Mouse (Mus musculus) inflammation-experienced regulatory T-cells, adult 6 months (primary cell): ENCODE results near the gene Cd19. TPM values are rescaled to one million over a fixed set of nuclear protein-coding genes. Genes with fewer than 3 reads are reported as not detected.
"Not testable (repeated sequence)": the region's sequence is repeated elsewhere in the genome, so short reads cannot be mapped to it uniquely, and the experiment has no call there.

ENCODE experiments used
- ATAC-seq: one replicate; pipeline ENCODE4 v1.8.0; 2017
- polyA plus RNA-seq, 3 experiments: library from polyadenylated mRNA; unstranded; fragments of 100-300 nt; shearing (Covaris generic); gene quantifications; one replicate each; pipeline ENCODE4 v1.2.1; 2017

Cd19 gene
- polyA plus RNA-seq, 3 experiments from 2014 or later = 0.87 to 6.5 (median 6.0) TPM

DNA sequence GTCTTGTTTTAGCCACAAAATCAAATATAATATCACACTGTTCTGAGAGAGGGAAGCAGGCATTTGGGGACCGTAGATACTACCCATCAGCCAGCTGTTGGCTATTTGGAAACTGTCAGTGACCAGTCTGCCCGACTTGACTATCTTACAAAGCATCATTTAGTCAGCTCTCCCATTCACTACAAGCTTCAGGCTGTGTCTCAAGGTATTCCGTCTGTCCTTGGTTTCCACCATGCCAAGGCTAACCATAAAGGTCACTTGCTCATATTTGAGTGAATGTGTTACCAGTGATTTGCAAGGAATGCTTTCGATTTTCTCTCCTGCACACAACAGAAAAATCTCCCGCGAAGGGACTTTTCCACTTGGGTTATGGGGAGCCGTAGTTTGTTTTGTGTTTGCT, 20.0 kb upstream of the Cd19 start:
- ATAC-seq = no peak

DNA sequence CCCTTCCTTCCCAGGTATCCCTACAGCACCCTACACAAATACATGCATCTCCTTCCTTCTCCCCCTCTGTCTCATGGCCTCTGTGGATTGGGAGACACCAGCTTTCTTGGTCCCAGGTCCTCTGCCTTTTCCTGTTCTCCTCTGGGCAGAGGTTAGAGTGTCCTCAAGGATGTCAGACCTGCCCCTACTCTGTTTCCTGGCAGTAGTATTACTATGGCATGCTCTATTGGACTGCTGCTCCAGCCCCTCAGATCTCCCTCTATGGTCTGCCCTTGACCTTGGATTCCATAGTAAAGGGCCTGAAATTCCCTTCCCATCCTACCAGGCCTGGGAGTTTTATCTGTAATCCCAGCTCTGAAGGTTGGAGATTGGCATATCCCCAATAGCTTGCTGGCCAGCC, 15.5 kb upstream of the Cd19 start:
- no peak for ATAC-seq

- no peak for ATAC-seq
Measured at GRCm38 (mm10) chr7:126429503-126429898, 14.8 kb upstream of the Cd19 start.

DNA sequence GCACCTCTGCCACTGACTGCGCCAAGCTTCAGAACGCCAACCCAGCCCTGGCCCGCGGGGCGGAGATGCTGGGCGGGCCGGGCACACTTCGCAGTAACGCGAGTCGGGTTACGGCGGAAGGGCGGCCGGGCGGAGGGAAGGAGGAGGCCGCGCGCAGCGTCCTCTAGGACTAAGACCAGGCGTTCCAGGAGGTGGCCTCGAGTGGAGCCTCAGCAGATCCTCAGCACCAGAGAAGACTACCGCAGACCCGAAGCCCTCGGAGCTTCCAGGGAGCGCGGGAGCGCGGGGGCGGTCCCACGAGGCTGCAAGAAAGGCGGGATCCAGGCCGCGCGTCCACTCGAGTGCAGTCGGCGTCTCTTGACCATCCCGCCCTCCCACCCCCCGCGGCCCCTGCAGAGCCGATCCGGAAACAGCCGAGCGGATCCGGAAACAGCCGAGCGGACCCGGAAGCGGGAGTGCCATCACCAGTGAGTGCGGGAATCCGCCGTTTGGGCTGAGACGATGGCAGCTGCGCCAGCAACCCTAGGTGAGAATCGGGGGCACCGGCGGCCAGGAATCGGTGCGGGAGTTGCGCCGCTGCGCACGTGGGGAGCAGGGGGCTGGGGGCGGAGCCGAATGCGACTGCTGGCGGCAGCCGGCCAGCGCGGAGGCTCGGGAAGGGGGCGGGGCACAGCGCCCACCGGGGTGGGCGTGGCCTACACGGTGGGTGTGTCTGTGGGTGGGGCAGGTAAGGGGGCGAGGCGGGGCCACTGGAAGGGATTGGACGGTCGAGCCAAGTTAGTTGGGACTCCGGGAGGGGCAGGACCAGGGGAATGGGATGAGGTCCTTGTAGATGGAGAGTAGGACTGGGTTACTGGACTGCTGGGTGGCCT, 14.2 kb upstream of the Cd19 start, which contains the start of gene Rabep2:
TSS of gene Rabep2 (plus strand) at position 129 of the 872 bp plus-strand sequence.
- peak; percentile 76 for ATAC-seq

DNA sequence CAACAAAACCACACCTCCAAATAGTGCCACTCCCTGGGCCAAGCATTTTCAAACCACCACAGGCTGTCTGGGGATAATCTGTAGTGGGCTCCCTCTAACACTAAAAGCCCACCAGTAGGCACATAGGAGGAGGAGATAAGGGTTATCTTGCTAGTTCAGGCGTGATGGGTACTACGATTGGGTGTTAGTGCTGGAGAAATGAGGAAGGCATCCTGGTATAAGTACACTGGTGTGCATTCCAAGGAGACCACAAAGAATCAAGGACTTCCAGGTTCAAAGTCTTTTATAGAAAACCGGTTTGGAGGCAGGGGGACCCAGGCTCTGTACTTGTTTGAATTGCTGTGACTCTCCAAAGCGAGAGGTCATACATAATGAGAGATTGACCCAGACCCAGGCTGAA, 13.5 kb upstream of the Cd19 start:
- ATAC-seq = no peak

GRCm38 (mm10) chr7:126427323-126427860, 12.7 kb upstream of the Cd19 start:
- ATAC-seq = no peak

DNA sequence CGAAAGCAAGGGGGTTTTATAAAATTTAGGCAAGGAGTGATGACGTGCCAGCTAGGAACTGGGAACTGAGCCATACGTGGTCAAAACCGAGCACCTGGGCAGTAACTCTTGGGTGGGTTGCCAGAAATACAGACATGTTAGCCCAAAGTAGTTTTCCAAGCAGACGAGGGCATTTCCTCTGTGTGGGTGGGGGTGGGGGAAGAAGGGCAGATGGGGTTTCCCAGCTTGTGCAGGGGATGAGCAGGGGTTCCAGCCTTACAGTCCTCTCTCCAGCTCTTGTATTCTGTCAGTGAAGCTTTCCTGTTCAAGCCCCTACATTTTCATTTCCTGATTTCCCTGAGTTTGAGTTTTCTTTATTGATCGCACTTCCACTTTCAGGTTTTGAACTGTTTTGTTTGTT, 9.5 kb upstream of the Cd19 start:
- no peak for ATAC-seq

GRCm38 (mm10) chr7:126421756-126422155, 7.1 kb upstream of the Cd19 start:
- ATAC-seq = no peak

GRCm38 (mm10) chr7:126418496-126418895, 3.8 kb upstream of the Cd19 start:
- ATAC-seq = no peak

DNA sequence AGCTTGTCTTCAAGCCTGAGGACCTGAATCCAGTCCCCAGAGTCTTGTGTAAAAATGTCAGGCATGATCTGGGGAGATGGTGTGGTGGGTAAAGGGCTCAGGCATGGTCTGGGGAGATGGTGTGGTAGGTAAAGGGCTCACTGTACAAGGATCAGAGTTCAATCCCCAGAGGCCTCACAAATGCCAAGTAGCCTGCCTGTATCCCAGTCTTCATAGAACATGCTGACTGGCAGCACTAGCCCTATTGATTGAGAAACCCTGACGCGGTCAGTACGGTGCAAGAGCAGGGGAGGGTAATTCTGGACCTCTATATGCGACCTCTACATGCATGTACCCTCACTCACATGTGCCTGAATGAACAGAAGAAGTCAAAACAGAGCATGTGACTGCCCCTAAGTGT, 2.9 kb upstream of the Cd19 start:
- no peak for ATAC-seq

GRCm38 (mm10) chr7:126417045-126417444, 2.4 kb upstream of the Cd19 start:
- no peak for ATAC-seq

DNA sequence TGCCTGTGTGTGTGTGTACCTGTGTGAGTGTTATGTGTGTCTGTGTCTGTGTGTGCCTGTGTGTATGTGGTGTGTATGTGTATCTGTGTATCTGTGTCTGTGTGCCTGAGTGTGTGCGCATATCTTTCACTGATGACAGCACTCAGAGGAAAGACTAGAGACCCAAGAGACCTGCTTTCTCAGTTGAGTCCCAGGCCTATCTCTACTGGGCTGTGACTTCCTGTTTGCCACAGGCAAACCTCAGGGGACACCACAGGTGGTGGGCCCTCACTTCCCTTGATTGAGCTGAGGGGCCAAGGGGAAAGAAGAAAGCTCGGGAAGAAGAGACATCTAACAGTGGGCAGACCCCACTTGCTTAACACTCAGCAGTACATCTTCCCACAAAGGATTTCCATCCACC, 1.9 kb upstream of the Cd19 start:
- no peak for ATAC-seq

- no peak for ATAC-seq
Measured at GRCm38 (mm10) chr7:126411061-126411460, 3.6 kb downstream of the Cd19 start.

DNA sequence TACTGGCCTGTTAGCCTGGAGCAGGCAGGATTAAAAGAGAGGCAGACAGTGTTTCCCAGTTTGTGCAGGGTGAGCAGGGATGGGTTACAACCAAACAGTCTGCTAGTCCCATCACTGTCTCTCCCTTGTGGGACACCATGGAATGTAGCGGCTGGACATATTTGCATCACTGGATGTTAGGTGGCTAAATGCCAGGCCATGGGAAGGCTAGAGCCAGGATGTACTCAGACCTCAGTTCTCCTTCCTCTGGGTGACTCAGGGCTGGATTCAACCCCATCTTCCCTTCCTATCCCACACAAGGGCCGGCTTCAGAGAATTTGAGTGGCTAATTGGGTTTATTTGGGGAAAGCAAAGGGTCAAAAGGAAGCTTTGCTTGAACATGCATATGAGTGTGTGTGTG, 6.0 kb downstream of the Cd19 start:
- no peak for ATAC-seq

GRCm38 (mm10) chr7:126402518-126402917, 12.2 kb downstream of the Cd19 start:
- ATAC-seq = not testable (repeated sequence)

DNA sequence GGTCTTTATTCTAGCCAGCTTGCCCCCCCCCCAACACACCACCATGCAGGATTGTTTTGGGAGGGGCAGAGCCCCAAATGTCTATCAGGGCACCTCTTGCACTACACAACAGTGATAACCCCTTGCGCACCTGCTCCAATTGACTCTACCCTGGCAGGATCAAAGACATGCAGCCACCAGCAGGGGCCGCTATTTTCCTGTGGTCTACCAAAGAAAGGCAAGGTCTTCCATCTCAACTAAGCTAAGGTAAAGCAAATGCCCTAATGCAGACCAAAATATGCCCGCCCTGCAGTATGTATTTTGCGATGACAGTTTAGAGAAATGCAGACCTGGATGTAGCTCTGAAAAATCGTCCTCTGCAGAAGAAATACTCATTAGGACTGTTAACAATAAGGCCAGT, 15.1 kb downstream of the Cd19 start:
- ATAC-seq = no peak

- no peak for ATAC-seq
Measured at GRCm38 (mm10) chr7:126397822-126398221, 16.9 kb downstream of the Cd19 start.

- no peak for ATAC-seq
Measured at GRCm38 (mm10) chr7:126397221-126397620, 17.5 kb downstream of the Cd19 start.

DNA sequence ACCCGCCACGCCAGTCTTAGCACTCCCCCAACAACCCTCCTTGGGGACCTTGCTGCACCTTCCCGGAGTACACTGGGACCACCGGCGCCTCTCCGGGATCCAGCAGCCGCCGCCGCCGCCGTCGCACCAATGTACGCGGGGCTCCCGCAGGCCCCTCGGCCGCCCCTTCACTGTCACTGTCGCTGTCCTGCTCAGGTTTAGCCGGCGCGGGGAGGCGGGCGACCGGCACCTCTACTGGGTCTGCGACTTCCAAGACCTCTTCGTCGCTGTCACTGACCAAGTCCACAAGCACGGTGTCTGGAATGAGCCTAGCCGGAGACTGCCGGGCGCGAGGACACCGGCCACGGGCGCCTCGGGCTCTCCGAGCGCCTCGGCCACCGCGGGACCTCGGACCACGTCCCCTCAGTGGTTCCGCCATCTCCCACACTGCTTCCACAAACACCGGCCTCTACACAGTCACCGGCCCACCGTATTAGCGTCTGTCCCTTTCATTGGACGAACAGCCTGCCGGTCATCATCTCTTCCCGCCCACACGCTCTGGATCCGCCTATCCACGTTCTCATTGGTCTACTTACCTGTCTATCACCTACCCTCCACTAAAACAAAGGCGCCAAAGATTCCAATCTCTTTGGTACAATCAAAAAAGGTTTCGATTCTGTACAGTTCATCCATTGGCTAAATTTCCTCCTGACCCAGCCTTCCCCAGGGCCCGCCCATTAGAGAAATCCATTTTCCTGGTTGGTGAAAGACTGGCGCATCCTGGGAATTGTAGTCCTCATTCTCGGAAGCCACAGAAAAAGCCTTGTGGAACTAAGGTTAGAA, 18.2 kb downstream of the Cd19 start, which contains the start of gene Nfatc2ip:
TSS of gene Nfatc2ip (minus strand) at position 440 of the 822 bp plus-strand sequence.
- ATAC-seq = peak; percentile 96

DNA sequence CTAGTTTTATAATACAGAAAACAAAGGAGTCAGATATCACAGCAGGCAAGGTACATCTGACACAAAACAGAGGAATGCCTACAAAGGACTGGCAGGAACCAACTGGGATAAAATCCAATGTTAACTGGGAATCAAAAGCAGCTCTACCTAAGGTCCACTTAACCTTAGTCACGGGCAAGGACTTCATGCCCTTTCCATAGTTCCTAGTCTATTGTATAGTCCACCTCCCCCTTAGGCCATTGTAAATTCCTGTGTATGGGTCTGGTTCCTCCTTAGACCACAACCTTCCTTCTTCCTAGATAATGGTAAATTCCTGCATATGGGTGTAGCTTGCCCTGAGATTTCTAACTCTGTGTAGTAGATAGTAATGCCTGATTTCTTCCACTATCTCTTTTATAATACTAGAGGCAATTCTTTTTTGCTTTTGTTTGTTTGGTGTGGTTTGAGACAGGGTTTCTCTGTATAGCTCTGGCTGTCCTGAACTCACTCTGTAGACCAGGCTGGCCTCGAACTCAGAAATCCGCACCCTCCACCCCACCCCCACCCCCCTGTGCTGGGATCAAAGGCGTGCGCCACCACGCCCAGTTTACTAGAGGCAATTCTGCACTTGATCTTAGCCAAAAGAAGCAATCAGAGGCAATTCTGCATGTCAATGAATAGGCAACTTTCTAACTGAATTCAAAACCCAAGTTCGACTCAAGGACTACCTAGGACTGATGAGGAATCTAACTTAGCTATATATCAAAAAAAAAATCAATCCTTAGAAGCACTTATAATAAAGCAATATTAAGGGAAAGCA, 22.4 kb downstream of the Cd19 start:
- ATAC-seq = not testable (repeated sequence)

- ATAC-seq = no peak
Measured at GRCm38 (mm10) chr7:126388185-126388584, 26.5 kb downstream of the Cd19 start.

GRCm38 (mm10) chr7:126383565-126383964, 31.1 kb downstream of the Cd19 start:
- no peak for ATAC-seq
